Mouse (Mus musculus) stomach, postnatal 0 days (tissue): ENCODE data around the gene Tgfb1.

Source experiments
- CTCF ChIP-seq: IDR thresholded peaks from 2 replicates; pipeline ENCODE4 v1.5.1; 2016; ENCODE audit warnings: antibody characterized with exemption, low read depth, mild to moderate bottlenecking, moderate library complexity
- EP300 ChIP-seq: optimal IDR thresholded peaks from 2 replicates; pipeline ENCODE3; 2016; ENCODE audit warnings: antibody characterized with exemption

DNA sequence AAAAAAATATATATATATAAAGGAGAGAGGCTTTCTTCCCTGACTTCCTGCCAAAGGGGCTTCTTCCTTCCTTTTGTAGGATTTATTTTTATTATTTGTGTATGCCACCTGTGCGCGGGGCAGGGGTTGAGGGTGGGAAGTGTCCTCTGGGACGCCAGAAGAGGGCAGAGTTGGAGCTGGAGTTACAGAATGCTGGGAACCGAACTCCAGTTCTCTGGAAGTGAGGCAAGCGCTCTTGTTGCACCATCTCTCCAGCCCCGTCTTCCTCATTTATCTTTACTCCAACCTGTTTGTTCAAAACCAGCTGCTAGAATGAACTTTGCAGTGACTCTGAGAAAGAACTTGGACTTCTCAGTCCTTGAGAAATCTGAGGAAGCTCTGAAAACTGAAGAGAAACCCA is 6.8 kb upstream of the Tgfb1 start:
- TF ChIP-seq EP300 (no peak), CTCF (peak; percentile 50)
